Mouse (Mus musculus) CD8-positive naive resting alpha-beta T cell, adult 2 months (primary cell): ENCODE data around the gene Ctla4.

Experiments
- DNase-seq, 2 experiments: peaks; one replicate each; pipeline ENCODE4 v3.0.0; 2022; ENCODE audit warnings: low read depth in 2 of 2, low spot score in 2 of 2

Ctla4 gene

GRCm38 (mm10) chr1:60863701-60864100, 23.1 kb upstream of the Ctla4 start:
- no peak for DNase-seq

- no peak for DNase-seq
Observed at GRCm38 (mm10) chr1:60865167-60865566, 21.6 kb upstream of the Ctla4 start.

GRCm38 (mm10) chr1:60866043-60866442, 20.8 kb upstream of the Ctla4 start:
- DNase-seq: no peak

- DNase-seq: peak in 1 of 2 experiments; percentile 47
Observed at GRCm38 (mm10) chr1:60868333-60869277, 18.2 kb upstream of the Ctla4 start.

GRCm38 (mm10) chr1:60875267-60875666, 11.5 kb upstream of the Ctla4 start:
- no peak for DNase-seq

- no peak for DNase-seq
Observed at GRCm38 (mm10) chr1:60880116-60880867, 6.5 kb upstream of the Ctla4 start.

- peak in 1 of 2 experiments; percentile 28 for DNase-seq
Observed at GRCm38 (mm10) chr1:60882792-60883191, 4.0 kb upstream of the Ctla4 start.

- no peak for DNase-seq
Observed at GRCm38 (mm10) chr1:60883279-60883678, 3.5 kb upstream of the Ctla4 start.

- DNase-seq: no peak
Observed at GRCm38 (mm10) chr1:60884611-60885010, 2.2 kb upstream of the Ctla4 start.

GRCm38 (mm10) chr1:60898127-60898932, 11.5 kb downstream of the Ctla4 start:
- no peak for DNase-seq

- DNase-seq: no peak
Observed at GRCm38 (mm10) chr1:60898933-60899210, 12.1 kb downstream of the Ctla4 start.

- DNase-seq: no peak
Observed at GRCm38 (mm10) chr1:60899244-60899643, 12.4 kb downstream of the Ctla4 start.

- no peak for DNase-seq
Observed at GRCm38 (mm10) chr1:60902547-60902946, 15.7 kb downstream of the Ctla4 start.

- no peak for DNase-seq
Observed at GRCm38 (mm10) chr1:60903126-60903525, 16.3 kb downstream of the Ctla4 start.

- DNase-seq: no peak
Observed at GRCm38 (mm10) chr1:60904456-60904978, 17.7 kb downstream of the Ctla4 start.

GRCm38 (mm10) chr1:60907466-60907865, 20.7 kb downstream of the Ctla4 start:
- DNase-seq: peak in 1 of 2 experiments; percentile 24

GRCm38 (mm10) chr1:60908751-60909161, 22.0 kb downstream of the Ctla4 start:
- DNase-seq: peak; percentile 51 to 61

GRCm38 (mm10) chr1:60909746-60910145, 22.9 kb downstream of the Ctla4 start:
- DNase-seq: no peak

- DNase-seq: no peak
Observed at GRCm38 (mm10) chr1:60910796-60911195, 24.0 kb downstream of the Ctla4 start.

GRCm38 (mm10) chr1:60911631-60912030, 24.8 kb downstream of the Ctla4 start:
- DNase-seq: no peak

GRCm38 (mm10) chr1:60913305-60913704, 26.5 kb downstream of the Ctla4 start:
- DNase-seq: no peak
